Mouse (Mus musculus) hindbrain, embryonic 13.5 days (tissue): Measurements from ENCODE around the gene Atrnl1. TPM values are rescaled to one million over a fixed set of nuclear protein-coding genes. Genes with fewer than 3 reads are reported as not detected.

Experiments
- ATAC-seq: fragments of 200-750 bp; cut with Nextera tagmentation; 2 replicates; pipeline ENCODE4 v1.8.0; 2017; ENCODE audit warnings: moderate TSS enrichment; ENCODE audit not compliant: low FRiP score
- H3K27ac ChIP-seq: fragments of 300-500 bp; sonication (generic); 2 replicates; pipeline ENCODE4 v1.5.1; 2015; ENCODE audit warnings: inconsistent platforms, mild to moderate bottlenecking, moderate library complexity
- H3K27me3 ChIP-seq: fragments of 300-500 bp; sonication (generic); 2 replicates; pipeline ENCODE4 v1.6.1; 2015; ENCODE audit warnings: mild to moderate bottlenecking, inconsistent platforms
- H3K36me3 ChIP-seq: fragments of 300-500 bp; sonication (generic); 2 replicates; pipeline ENCODE4 v1.6.1; 2015; ENCODE audit warnings: mild to moderate bottlenecking, inconsistent platforms
- H3K4me1 ChIP-seq: fragments of 300-500 bp; sonication (generic); replicated peaks from 2 replicates; pipeline ENCODE4 v1.6.1; 2015; ENCODE audit warnings: inconsistent platforms
- H3K4me2 ChIP-seq: fragments of 300-500 bp; sonication (generic); 2 replicates; pipeline ENCODE4 v1.6.1; 2015; ENCODE audit warnings: inconsistent platforms, mild to moderate bottlenecking, moderate library complexity
- H3K4me3 ChIP-seq: fragments of 300-500 bp; sonication (generic); 2 replicates; pipeline ENCODE4 v1.5.1; 2015; ENCODE audit warnings: mild to moderate bottlenecking, inconsistent platforms
- H3K9ac ChIP-seq: fragments of 300-500 bp; sonication (generic); 2 replicates; pipeline ENCODE4 v1.6.1; 2015; ENCODE audit warnings: mild to moderate bottlenecking, inconsistent platforms
- H3K9me3 ChIP-seq: fragments of 300-500 bp; sonication (generic); 2 replicates; pipeline ENCODE4 v1.6.1; 2016; ENCODE audit warnings: inconsistent platforms
- WGBS: fragments of 180-500 bp; shearing (Covaris S2); methylation state at CpG from one replicate; pipeline ENCODE4 v1.1.7; 2015; 5-methylcytosine and 5-hydroxymethylcytosine counted together
- polyA plus RNA-seq: library from polyadenylated mRNA; unstranded; fragments of >200 nt; fragmentation: Nextera tagmentation; extraction: Ambion mirVana; gene quantifications from 2 replicates; pipeline ENCODE4 v1.2.1, GENCODE M21; 2015

The Atrnl1 gene
- polyA plus RNA-seq, 1 experiment from 2014 or later = 7.9 TPM

- H3K36me3 ChIP-seq = no peaks in the 10 kb centered on the region
- no peak overlapping the region for H3K4me3 ChIP-seq
- peaks cover 12% of the 10 kb centered on the region for H3K4me1 ChIP-seq
- no peak overlapping the region for H3K27ac ChIP-seq
- no peak overlapping the region for H3K4me2 ChIP-seq
- no peak for ATAC-seq
- WGBS = 65% methylated on average over 2 of the region's 2 CpGs
- H3K9ac ChIP-seq = no peak overlapping the region
- no peaks in the 10 kb centered on the region for H3K27me3 ChIP-seq
- no peaks in the 10 kb centered on the region for H3K9me3 ChIP-seq
Measured at GRCm38 (mm10) chr19:57943308-57943707, 332.5 kb downstream of the Atrnl1 start.

- H3K27ac ChIP-seq = no peak overlapping the region
- WGBS = 85% methylated on average over 6 of the region's 6 CpGs
- H3K4me3 ChIP-seq = no peak overlapping the region
- no peak overlapping the region for H3K9ac ChIP-seq
- no peaks in the 10 kb centered on the region for H3K36me3 ChIP-seq
- H3K4me1 ChIP-seq = peaks cover 18% of the 10 kb centered on the region
- H3K4me2 ChIP-seq = no peak overlapping the region
- no peaks in the 10 kb centered on the region for H3K9me3 ChIP-seq
- no peaks in the 10 kb centered on the region for H3K27me3 ChIP-seq
- no peak for ATAC-seq
Measured at GRCm38 (mm10) chr19:57944680-57945079, 333.8 kb downstream of the Atrnl1 start.

- Histone ChIP-seq H3K9ac (no peak overlapping the region), H3K36me3 (no peaks in the 10 kb centered on the region), H3K27ac (no peak overlapping the region), H3K4me3 (no peak overlapping the region), H3K9me3 (no peaks in the 10 kb centered on the region), H3K4me1 (peaks cover 21% of the 10 kb centered on the region), H3K4me2 (no peak overlapping the region), H3K27me3 (no peaks in the 10 kb centered on the region)
- 92% methylated on average over 4 of the region's 4 CpGs for WGBS
- ATAC-seq = no peak
Measured at GRCm38 (mm10) chr19:57945626-57946250, 334.9 kb downstream of the Atrnl1 start.

DNA sequence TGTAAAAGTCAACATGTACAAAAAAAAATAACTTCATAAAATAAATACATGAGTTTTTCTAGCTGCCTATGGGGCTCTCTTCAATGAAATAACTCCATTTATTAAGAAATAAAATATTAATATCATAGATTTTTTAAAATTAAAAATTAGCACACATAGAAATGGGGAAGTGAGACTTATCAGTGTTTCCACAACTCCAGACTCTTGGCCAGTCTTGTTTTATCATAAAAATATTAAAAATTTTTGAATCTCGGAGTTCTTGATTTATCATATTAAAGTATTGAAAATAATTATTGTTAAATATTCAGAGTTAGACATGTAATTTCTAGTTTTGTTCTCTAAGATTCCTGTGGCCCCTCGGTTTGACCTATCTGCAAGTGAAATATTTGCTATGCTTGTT is 337.7 kb downstream of the Atrnl1 start:
- no peak overlapping the region for H3K4me3 ChIP-seq
- no peak overlapping the region for H3K9ac ChIP-seq
- H3K27ac ChIP-seq = no peak overlapping the region
- H3K27me3 ChIP-seq = no peaks in the 10 kb centered on the region
- 93% methylated on average over 2 of the region's 2 CpGs for WGBS
- peaks cover 11% of the 10 kb centered on the region; the same call in 1 of the 2 replicates for H3K4me1 ChIP-seq
- no peaks in the 10 kb centered on the region for H3K9me3 ChIP-seq
- no peak for ATAC-seq
- H3K36me3 ChIP-seq = no peaks in the 10 kb centered on the region
- H3K4me2 ChIP-seq = no peak overlapping the region

- no peaks in the 10 kb centered on the region for H3K36me3 ChIP-seq
- H3K4me3 ChIP-seq = no peak overlapping the region
- no peak overlapping the region for H3K9ac ChIP-seq
- H3K27me3 ChIP-seq = no peaks in the 10 kb centered on the region
- 66% methylated on average over 13 of the region's 13 CpGs for WGBS
- no peak overlapping the region for H3K4me2 ChIP-seq
- no peaks in the 10 kb centered on the region for H3K9me3 ChIP-seq
- peaks cover 11% of the 10 kb centered on the region; the same call in 1 of the 2 replicates for H3K4me1 ChIP-seq
- peak; percentile 52; the same call in 1 of the 2 replicates for ATAC-seq
- H3K27ac ChIP-seq = peak overlapping the region; percentile 62; the same call in 1 of the 2 replicates
Measured at GRCm38 (mm10) chr19:57949260-57949917, 338.6 kb downstream of the Atrnl1 start.

- H3K4me1 ChIP-seq = peaks cover 11% of the 10 kb centered on the region; the same call in 1 of the 2 replicates
- H3K4me3 ChIP-seq = no peak overlapping the region
- no peaks in the 10 kb centered on the region for H3K36me3 ChIP-seq
- no peak overlapping the region for H3K9ac ChIP-seq
- no peak overlapping the region for H3K27ac ChIP-seq
- H3K9me3 ChIP-seq = no peaks in the 10 kb centered on the region
- H3K27me3 ChIP-seq = no peaks in the 10 kb centered on the region
- 93% methylated on average over 3 of the region's 3 CpGs for WGBS
- no peak for ATAC-seq
- no peak overlapping the region for H3K4me2 ChIP-seq
Measured at GRCm38 (mm10) chr19:57954131-57954530, 343.3 kb downstream of the Atrnl1 start.

- WGBS = 88% methylated on average over 3 of the region's 3 CpGs
- ATAC-seq = no peak
- Histone ChIP-seq H3K4me1 (0 out of 2 replicates have a peak, but pooled peaks cover 3% of the 10 kb centered on the region), H3K4me3 (no peak overlapping the region), H3K36me3 (no peaks in the 10 kb centered on the region), H3K9ac (no peak overlapping the region), H3K9me3 (no peaks in the 10 kb centered on the region), H3K4me2 (no peak overlapping the region), H3K27ac (no peak overlapping the region), H3K27me3 (no peaks in the 10 kb centered on the region)
Measured at GRCm38 (mm10) chr19:57956459-57956858, 345.6 kb downstream of the Atrnl1 start.

GRCm38 (mm10) chr19:57957363-57957762 is 346.5 kb downstream of the Atrnl1 start:
- Histone ChIP-seq H3K4me2 (no peak overlapping the region), H3K36me3 (no peaks in the 10 kb centered on the region), H3K27me3 (no peaks in the 10 kb centered on the region), H3K4me3 (no peak overlapping the region), H3K4me1 (0 out of 2 replicates have a peak, but pooled peaks cover 10% of the 10 kb centered on the region), H3K9ac (no peak overlapping the region), H3K9me3 (no peaks in the 10 kb centered on the region), H3K27ac (no peak overlapping the region)
- 92% methylated on average over 3 of the region's 3 CpGs for WGBS
- ATAC-seq = no peak

GRCm38 (mm10) chr19:57958154-57958553 is 347.3 kb downstream of the Atrnl1 start:
- Histone ChIP-seq H3K4me1 (0 out of 2 replicates have a peak, but pooled peaks cover 13% of the 10 kb centered on the region), H3K36me3 (no peaks in the 10 kb centered on the region), H3K4me2 (no peak overlapping the region), H3K4me3 (no peak overlapping the region), H3K9me3 (no peaks in the 10 kb centered on the region), H3K27me3 (no peaks in the 10 kb centered on the region), H3K9ac (no peak overlapping the region), H3K27ac (no peak overlapping the region)
- ATAC-seq = no peak

DNA sequence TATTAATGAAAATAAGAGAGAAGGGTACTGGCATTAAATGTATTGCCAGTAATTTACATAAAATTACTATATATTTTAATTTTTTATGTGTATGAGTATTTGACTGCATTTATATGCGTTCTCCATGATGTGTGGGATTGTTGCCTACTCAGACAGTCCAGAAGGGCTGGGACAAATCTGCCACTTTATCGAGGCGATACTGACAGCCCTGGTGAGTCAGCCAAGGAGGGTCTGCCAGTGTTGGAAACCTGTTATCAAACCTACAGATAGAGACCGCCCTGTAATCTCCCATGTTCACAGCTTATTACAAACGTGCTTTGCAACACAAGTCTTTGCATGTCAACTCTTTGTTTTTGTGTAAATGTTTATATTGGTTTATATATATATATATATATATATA is 347.9 kb downstream of the Atrnl1 start:
- H3K27me3 ChIP-seq = no peaks in the 10 kb centered on the region
- no peak overlapping the region for H3K27ac ChIP-seq
- H3K4me3 ChIP-seq = no peak overlapping the region
- 0 out of 2 replicates have a peak, but pooled peaks cover 13% of the 10 kb centered on the region for H3K4me1 ChIP-seq
- no peaks in the 10 kb centered on the region for H3K9me3 ChIP-seq
- H3K36me3 ChIP-seq = no peaks in the 10 kb centered on the region
- no peak for ATAC-seq
- H3K9ac ChIP-seq = no peak overlapping the region
- 90% methylated on average over 5 of the region's 5 CpGs for WGBS
- no peak overlapping the region for H3K4me2 ChIP-seq

- no peaks in the 10 kb centered on the region for H3K36me3 ChIP-seq
- ATAC-seq = no peak
- WGBS = 20% methylated on average over 3 of the region's 3 CpGs
Measured at GRCm38 (mm10) chr19:57961321-57961720, 350.5 kb downstream of the Atrnl1 start.

DNA sequence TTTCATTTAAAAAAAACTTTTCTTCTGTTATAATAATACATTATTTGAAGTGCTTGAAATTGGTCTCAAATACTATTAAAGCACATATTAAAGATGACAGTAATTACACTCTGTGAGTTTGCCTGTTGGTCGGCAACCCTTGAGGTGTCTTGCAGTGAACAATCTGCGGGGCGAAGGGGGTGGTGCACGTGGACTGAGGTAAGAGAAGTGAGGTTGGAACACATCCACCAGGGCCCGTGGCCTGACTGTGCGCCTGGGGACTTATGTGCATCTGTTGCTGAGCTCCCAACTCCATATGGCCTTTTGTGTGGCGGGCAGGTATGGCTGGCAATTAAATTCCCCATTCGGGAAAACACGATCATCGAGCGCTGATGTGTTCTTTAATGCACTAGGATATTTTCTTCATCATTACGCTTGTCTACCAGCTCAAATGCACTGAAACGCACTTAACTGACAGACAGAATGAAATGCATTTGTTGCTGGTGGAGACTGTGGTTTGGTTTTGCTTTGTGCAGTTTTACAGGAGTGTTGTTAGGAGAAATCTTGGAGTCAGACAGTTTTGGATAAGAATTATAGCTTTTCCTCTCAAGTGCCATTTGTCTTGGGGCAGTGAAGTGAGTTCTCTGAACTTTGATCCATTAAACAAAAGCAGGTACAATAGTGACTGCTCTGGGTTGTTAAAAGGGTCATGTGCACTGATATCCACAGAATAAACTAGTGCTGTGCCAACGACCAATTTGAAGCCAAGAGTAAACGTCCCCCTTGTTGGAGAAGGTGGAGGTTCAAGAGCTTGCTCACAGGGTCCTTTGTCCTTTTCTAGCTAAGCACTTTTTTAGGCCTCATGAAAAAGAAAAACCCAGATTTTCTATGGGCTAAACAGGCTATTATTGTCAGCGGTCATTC is 351.2 kb downstream of the Atrnl1 start:
- 0 out of 2 replicates have a peak, but pooled peaks cover 13% of the 10 kb centered on the region for H3K4me1 ChIP-seq
- H3K27ac ChIP-seq = no peak overlapping the region
- no peak overlapping the region for H3K4me3 ChIP-seq
- ATAC-seq = no peak
- H3K9ac ChIP-seq = no peak overlapping the region
- 58% methylated on average over 16 of the region's 16 CpGs for WGBS
- no peaks in the 10 kb centered on the region for H3K36me3 ChIP-seq
- H3K27me3 ChIP-seq = no peaks in the 10 kb centered on the region
- H3K4me2 ChIP-seq = no peak overlapping the region
- H3K9me3 ChIP-seq = no peaks in the 10 kb centered on the region

More at GRCm38 (mm10) chr19:57961321-57961720, 350.5 kb downstream of the Atrnl1 start:
- Histone ChIP-seq H3K27ac (no peak overlapping the region), H3K4me2 (no peak overlapping the region), H3K27me3 (no peaks in the 10 kb centered on the region), H3K9ac (no peak overlapping the region), H3K4me1 (0 out of 2 replicates have a peak, but pooled peaks cover 13% of the 10 kb centered on the region), H3K4me3 (no peak overlapping the region), H3K9me3 (no peaks in the 10 kb centered on the region)
